Mouse (Mus musculus): ENCODE measurements at regions not wholly inside any gene's neighbourhood (a gene's known extent, or its start where the extent isn't known, plus 50 kb on each side); places are given as distances from the start of the nearest gene placed in this dataset.

- H3K4me1 ChIP-seq (ENCODE audit: control insufficient read depth in 1 of 2, insufficient read depth in 2 of 2, low read length in 2 of 2) = no peaks in the 10 kb centered on the region
- TF ChIP-seq KAT2A (conservative IDR thresholded peaks at IDR 0.05; ENCODE audit: low read depth, low read length) (no peak), TAL1 (IDR thresholded peaks at IDR 0.05; ENCODE audit: low read length) (no peak), ETS1 (IDR thresholded peaks at IDR 0.05; ENCODE audit: low read depth, low read length) (no peak), MYB (IDR thresholded peaks at IDR 0.05; ENCODE audit: low read depth, low read length) (no peak), MAFK (IDR thresholded peaks at IDR 0.05; ENCODE audit: borderline replicate concordance, low read depth, low read length) (no peak), MXI1 (IDR thresholded peaks at IDR 0.05; ENCODE audit: low read depth, low read length) (no peak)
- no peak overlapping the region for H3K27ac ChIP-seq (ENCODE audit: control insufficient read depth, low read depth, low read length)
- H3K9ac ChIP-seq (ENCODE audit: control insufficient read depth, low read depth, low read length, poor library complexity, severe bottlenecking) = no peak overlapping the region
- no peak overlapping the region for H3K4me3 ChIP-seq (ENCODE audit: control insufficient read depth in 1 of 2, insufficient read depth in 1 of 2, low read depth in 2 of 2, low read length in 2 of 2)
- no peaks in the 10 kb centered on the region for H3K79me2 ChIP-seq (ENCODE audit: control insufficient read depth, insufficient read depth, low read length, poor library complexity)
- H3K9me3 ChIP-seq (replicated peaks; ENCODE audit: insufficient read depth, low read length) = no peaks in the 10 kb centered on the region
- DNase-seq (ENCODE audit: low read depth, low spot score) = no peak
- H3K27me3 ChIP-seq (ENCODE audit: control insufficient read depth in 1 of 2, insufficient read depth in 2 of 2, low read length in 2 of 2) = no peaks in the 10 kb centered on the region
- H3K36me3 ChIP-seq (ENCODE audit: control insufficient read depth in 1 of 2, insufficient read depth in 2 of 2, low read length in 2 of 2) = no peaks in the 10 kb centered on the region
Observed at GRCm38 (mm10) chr10:92578872-92579271, 143.3 kb downstream of the Nedd1 start.

GRCm38 (mm10) chr10:92570496-92570895 lies 151.7 kb downstream of the Nedd1 start:
- TF ChIP-seq POLR2AphosphoS5 (IDR thresholded peaks at IDR 0.05; ENCODE audit: borderline replicate concordance, low read depth, low read length) = no peak
- no peak for TF ChIP-seq ZMIZ1 (IDR thresholded peaks at IDR 0.05; ENCODE audit: low read depth, low read length)
- TF ChIP-seq HCFC1 (IDR thresholded peaks at IDR 0.05; ENCODE audit: low read depth, low read length) = no peak
- TF ChIP-seq POLR2AphosphoS2 (IDR thresholded peaks at IDR 0.05; ENCODE audit: low read length) = no peak
- TF ChIP-seq JUND (IDR thresholded peaks at IDR 0.05; ENCODE audit: low read depth, low read length) = no peak
- TF ChIP-seq CHD2 (IDR thresholded peaks at IDR 0.05; ENCODE audit: low read length) = no peak
- no peak for TF ChIP-seq MYB (IDR thresholded peaks at IDR 0.05; ENCODE audit: low read depth, low read length)
- no peak for TF ChIP-seq TCF12 (IDR thresholded peaks at IDR 0.05; ENCODE audit: low read depth, low read length)
- no peak for TF ChIP-seq UBTF (IDR thresholded peaks at IDR 0.05; ENCODE audit: borderline replicate concordance, insufficient read depth, low read depth, low read length)
- TF ChIP-seq GATA1 (IDR thresholded peaks at IDR 0.05; ENCODE audit: low read depth, low read length) = no peak
- TF ChIP-seq ZNF384 (IDR thresholded peaks at IDR 0.05; ENCODE audit: low read depth, low read length) = no peak
- no peak for TF ChIP-seq ZKSCAN1 (IDR thresholded peaks at IDR 0.05; ENCODE audit: low read depth, low read length)
- no peak for TF ChIP-seq MXI1 (IDR thresholded peaks at IDR 0.05; ENCODE audit: low read depth, low read length)
- no peak for TF ChIP-seq ZC3H11A (IDR thresholded peaks at IDR 0.05; ENCODE audit: low read depth, low read length)
- TF ChIP-seq SMC3 (IDR thresholded peaks at IDR 0.05; ENCODE audit: low read depth, low read length) = no peak
- no peak for TF ChIP-seq POLR2A (IDR thresholded peaks at IDR 0.05; ENCODE audit: control insufficient read depth in 1 of 2, insufficient read depth in 1 of 2, low read depth in 1 of 2, low read length in 2 of 2, poor library complexity in 1 of 2)
- no peak for TF ChIP-seq ELF1 (IDR thresholded peaks at IDR 0.05; ENCODE audit: low read depth, low read length)
- no peak for TF ChIP-seq EP300 (IDR thresholded peaks at IDR 0.05; ENCODE audit: low read depth in 1 of 2, low read length in 2 of 2)
- TF ChIP-seq NELFE (IDR thresholded peaks at IDR 0.05; ENCODE audit: low read depth, low read length) = no peak
- Histone ChIP-seq H3K36me3 (ENCODE audit: control insufficient read depth in 1 of 2, insufficient read depth in 2 of 2, low read length in 2 of 2) (no peaks in the 10 kb centered on the region), H3K27ac (ENCODE audit: control insufficient read depth, low read depth, low read length) (no peak overlapping the region), H3K4me3 (ENCODE audit: control insufficient read depth in 1 of 2, insufficient read depth in 1 of 2, low read depth in 2 of 2, low read length in 2 of 2) (no peak overlapping the region), H3K79me2 (ENCODE audit: control insufficient read depth, insufficient read depth, low read length, poor library complexity) (no peaks in the 10 kb centered on the region), H3K9ac (ENCODE audit: control insufficient read depth, low read depth, low read length, poor library complexity, severe bottlenecking) (no peak overlapping the region), H3K9me3 (replicated peaks; ENCODE audit: insufficient read depth, low read length) (no peaks in the 10 kb centered on the region), H3K4me1 (ENCODE audit: control insufficient read depth in 1 of 2, insufficient read depth in 2 of 2, low read length in 2 of 2) (no peaks in the 10 kb centered on the region), H3K27me3 (ENCODE audit: control insufficient read depth in 1 of 2, insufficient read depth in 2 of 2, low read length in 2 of 2) (no peaks in the 10 kb centered on the region; a peak in 1 of 4 replicates)
- no peak for DNase-seq (ENCODE audit: low read depth, low spot score)

All from MEL (cell line).